Mouse (Mus musculus): Measurements from ENCODE around the gene Ralgapa2.

DNA sequence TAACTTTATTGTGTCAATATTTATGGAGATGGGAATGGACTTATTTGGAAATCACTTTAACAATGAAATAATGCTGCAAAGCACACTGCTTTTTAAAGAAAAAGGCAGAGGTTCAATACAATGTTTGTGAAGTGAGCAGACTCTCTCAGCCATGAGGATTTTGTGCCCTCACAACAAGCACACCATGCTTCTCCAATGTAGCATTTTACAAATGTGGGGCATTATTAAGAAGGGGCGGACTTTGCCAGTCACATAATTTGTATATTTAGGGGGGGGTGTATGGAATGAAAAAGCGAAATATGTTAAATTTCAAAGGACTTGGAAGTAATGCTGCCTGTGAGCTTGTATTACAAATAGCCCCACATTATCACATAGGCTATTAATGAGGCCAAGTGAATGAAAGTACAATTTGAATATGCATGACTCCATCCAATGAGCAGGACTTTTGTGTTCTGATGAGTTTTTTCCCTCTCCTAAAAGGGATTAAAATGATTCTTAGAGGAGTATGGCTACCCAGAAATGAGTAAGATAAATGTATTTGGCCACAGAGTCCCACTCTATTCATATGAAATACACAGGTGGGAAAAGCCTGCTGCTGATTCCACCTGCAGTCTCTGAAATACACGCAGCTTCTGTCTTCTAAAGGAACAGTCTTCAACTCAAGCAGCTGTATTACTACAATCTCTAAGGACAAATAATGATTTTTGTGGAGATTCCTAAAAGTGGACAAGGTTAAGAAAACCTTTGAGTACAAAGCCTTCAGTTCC is 187.8 kb downstream of the Ralgapa2 start:
- TF ChIP-seq CTCF (IDR thresholded peaks at IDR 0.05; ENCODE audit: insufficient read depth, low read length) = no peak
- TF ChIP-seq POLR2A (IDR thresholded peaks at IDR 0.05; ENCODE audit: borderline replicate concordance, extremely low read depth, low read depth, low read length) = no peak
